Mouse (Mus musculus) layer of hippocampus, adult 2 months (tissue): ENCODE measurements around the gene Smim24. TPM values are rescaled to one million over a fixed set of nuclear protein-coding genes. Genes with fewer than 3 reads are reported as not detected.

ENCODE experiments used
- DNase-seq, 2 experiments: peaks; one replicate each; pipeline ENCODE4 v3.0.0; 2022; ENCODE audit warnings: low spot score in 2 of 2
- H3K27ac ChIP-seq: fragments of 200-600 bp; 2 replicates; pipeline ENCODE4 v1.8.1; 2022
- H3K4me3 ChIP-seq: fragments of 200-600 bp; 2 replicates; pipeline ENCODE4 v1.8.1; 2022; ENCODE audit warnings: mild to moderate bottlenecking
- CTCF ChIP-seq: fragments of 200-600 bp; conservative IDR thresholded peaks from 2 replicates; pipeline ENCODE4 v1.8.1; 2022; ENCODE audit warnings: antibody characterized with exemption, mild to moderate bottlenecking, moderate library complexity
- total RNA-seq, 2 experiments: library from RNA; stranded (reverse); gene quantifications; 2 replicates each; pipeline ENCODE4 v1.2.3; 2021

Gene Smim24
- total RNA-seq, 2 experiments from 2014 or later: 1.9 to 2.1 TPM

GRCm38 (mm10) chr10:81388505-81389055 is 4.3 kb upstream of the Smim24 start, which contains the start of gene Gm48552:
Gene Gm48552, plus strand, starts transcription at chr10:81389005.
- no peak within 1 kb of the TSS; the same call in 1 of the 2 replicates for H3K27ac ChIP-seq
- no peak for DNase-seq
- TF ChIP-seq CTCF: no peak
- no peak within 1 kb of the TSS for H3K4me3 ChIP-seq

- no peak for TF ChIP-seq CTCF
- H3K4me3 ChIP-seq: no peak overlapping the region
- no peak overlapping the region; the same call in 1 of the 2 replicates for H3K27ac ChIP-seq
- no peak for DNase-seq
These were observed 3.5 kb upstream of the Smim24 start for GRCm38 (mm10) chr10:81389373-81389772.

GRCm38 (mm10) chr10:81389801-81390677 is 2.8 kb upstream of the Smim24 start:
- peak; percentile 95 for TF ChIP-seq CTCF
- Histone ChIP-seq H3K27ac (peak overlapping the region; percentile 10; the same call in 1 of the 2 replicates), H3K4me3 (no peak overlapping the region)
- peak; percentile 57 to 82 for DNase-seq

GRCm38 (mm10) chr10:81390678-81390965 is 2.2 kb upstream of the Smim24 start:
- H3K4me3 ChIP-seq: no peak overlapping the region
- no peak for TF ChIP-seq CTCF
- H3K27ac ChIP-seq: no peak overlapping the region
- DNase-seq: no peak

- TF ChIP-seq CTCF: no peak
- Histone ChIP-seq H3K27ac (no peak overlapping the region), H3K4me3 (no peak overlapping the region)
- DNase-seq: no peak
These were observed 581 bp upstream of the Smim24 start for GRCm38 (mm10) chr10:81392270-81392669.

- Histone ChIP-seq H3K4me3 (peak overlapping the region; percentile 32; the same call in 1 of the 2 replicates), H3K27ac (peak overlapping the region; percentile 51)
- no peak for DNase-seq
- TF ChIP-seq CTCF: no peak
These were observed 709 bp downstream of the Smim24 start for GRCm38 (mm10) chr10:81393456-81394063.

GRCm38 (mm10) chr10:81395127-81395526 is 2.3 kb downstream of the Smim24 start:
- Histone ChIP-seq H3K4me3 (no peak overlapping the region), H3K27ac (no peak overlapping the region)
- peak in 1 of 2 experiments; percentile 72 for DNase-seq
- peak; percentile 95 for TF ChIP-seq CTCF

- H3K27ac ChIP-seq: peak overlapping the region; percentile 14; the same call in 1 of the 2 replicates
- DNase-seq: no peak
- no peak overlapping the region for H3K4me3 ChIP-seq
- no peak for TF ChIP-seq CTCF
These were observed 3.0 kb downstream of the Smim24 start for GRCm38 (mm10) chr10:81395865-81396264.

GRCm38 (mm10) chr10:81396749-81397148 is 3.9 kb downstream of the Smim24 start:
- TF ChIP-seq CTCF: no peak
- no peak overlapping the region for H3K4me3 ChIP-seq
- no peak overlapping the region; the same call in 1 of the 2 replicates for H3K27ac ChIP-seq
- no peak for DNase-seq

GRCm38 (mm10) chr10:81399296-81399695 is 6.4 kb downstream of the Smim24 start:
- no peak overlapping the region for H3K4me3 ChIP-seq
- H3K27ac ChIP-seq: no peak overlapping the region
- DNase-seq: no peak
- TF ChIP-seq CTCF: no peak

GRCm38 (mm10) chr10:81399798-81400308 is 7.0 kb downstream of the Smim24 start:
- Histone ChIP-seq H3K4me3 (no peak overlapping the region; the same call in 1 of the 2 replicates), H3K27ac (no peak overlapping the region; the same call in 1 of the 2 replicates)
- no peak for TF ChIP-seq CTCF
- DNase-seq: no peak

- H3K27ac ChIP-seq: peak overlapping the region; percentile 86
- peak overlapping the region; percentile 1; the same call in 1 of the 2 replicates for H3K4me3 ChIP-seq
- TF ChIP-seq CTCF: no peak
- no peak for DNase-seq
These were observed 7.7 kb downstream of the Smim24 start for GRCm38 (mm10) chr10:81400371-81401204.

- no peak overlapping the region for H3K4me3 ChIP-seq
- peak overlapping the region; percentile 86 for H3K27ac ChIP-seq
- no peak for TF ChIP-seq CTCF
- no peak for DNase-seq
These were observed 8.3 kb downstream of the Smim24 start for GRCm38 (mm10) chr10:81401205-81401520.
